Mouse (Mus musculus): ENCODE data around the gene Gm28374. TPM values are rescaled to one million over a fixed set of nuclear protein-coding genes. Genes with fewer than 3 reads are reported as not detected.

Gm28374 gene
- not detected for polyA plus RNA-seq (2015; fragmentation: Illumina TruSeq; extraction: RNeasy Lipid Tissue Mini Kit (QIAGEN cat#74804); ENCODE audit: low read depth, low replicate concordance)

GRCm38 (mm10) chr19:6082156-6082555 is at the start of gene Gm28374:
Gm28374 (minus strand) TSS chr19:6082256.

GRCm38 (mm10) chr19:6127760-6128341 is 45.8 kb upstream of the Gm28374 start, which contains the start of gene Snx15:
Snx15 (minus strand) TSS chr19:6128304.

GRCm38 (mm10) chr19:6117986-6118676 is 36.1 kb upstream of the Gm28374 start, which contains the start of gene Sac3d1:
Sac3d1 (minus strand) TSS chr19:6118650.

GRCm38 (mm10) chr19:6105586-6105985 is 23.5 kb upstream of the Gm28374 start, which contains the start of gene Naaladl1:
Naaladl1 (plus strand) TSS chr19:6105782.

GRCm38 (mm10) chr19:6094119-6094518 is 12.1 kb upstream of the Gm28374 start, which contains the start of gene AC131692.1:
AC131692.1 (plus strand) TSS chr19:6094419.

GRCm38 (mm10) chr19:6084478-6085248 is 2.6 kb upstream of the Gm28374 start, which contains the start of the genes Zfpl1 and Cdca5:
Zfpl1 (minus strand) TSS chr19:6084956.
Cdca5 (plus strand) TSS chr19:6084983.

GRCm38 (mm10) chr19:6079983-6080480 is 2.0 kb downstream of the Gm28374 start, which contains the start of gene Tmem262:
Tmem262 (plus strand) TSS chr19:6080033.

GRCm38 (mm10) chr19:6076564-6077393 is 5.3 kb downstream of the Gm28374 start, which contains the start of gene Vps51:
Vps51 (minus strand) TSS chr19:6077231.

GRCm38 (mm10) chr19:6067724-6068415 is 14.2 kb downstream of the Gm28374 start, which contains the start of gene Tm7sf2:
Tm7sf2 (minus strand) TSS chr19:6068373.

GRCm38 (mm10) chr19:6061021-6061533 is 21.0 kb downstream of the Gm28374 start, which contains the start of gene Znhit2:
Znhit2 (plus strand) TSS chr19:6061192.

GRCm38 (mm10) chr19:6057313-6058096 is 24.6 kb downstream of the Gm28374 start, which contains the start of the genes Mrpl49 and Fau:
Mrpl49 (minus strand) TSS chr19:6057785.
Fau (plus strand) TSS chr19:6057844.

GRCm38 (mm10) chr19:6046294-6047153 is 35.5 kb downstream of the Gm28374 start, which contains the start of gene Syvn1:
Syvn1 (plus strand) TSS chr19:6046576.

Other genes starting within 250 kb of the Gm28374 start
- 14.4 TPM for gene Frmd8, start 207.0 kb downstream of the Gm28374 start, polyA plus RNA-seq (2015; fragmentation: Illumina TruSeq; extraction: RNeasy Lipid Tissue Mini Kit (QIAGEN cat#74804); ENCODE audit: low read depth, low replicate concordance)
- gene Slc25a45, start 204.4 kb downstream of the Gm28374 start, polyA plus RNA-seq (2015; fragmentation: Illumina TruSeq; extraction: RNeasy Lipid Tissue Mini Kit (QIAGEN cat#74804); ENCODE audit: low read depth, low replicate concordance): 5.1 TPM
- 3.6 TPM for gene Tigd3, start 188.1 kb downstream of the Gm28374 start, polyA plus RNA-seq (2015; fragmentation: Illumina TruSeq; extraction: RNeasy Lipid Tissue Mini Kit (QIAGEN cat#74804); ENCODE audit: low read depth, low replicate concordance)
- 58.0 TPM for gene Dpf2, start 169.2 kb downstream of the Gm28374 start, polyA plus RNA-seq (2015; fragmentation: Illumina TruSeq; extraction: RNeasy Lipid Tissue Mini Kit (QIAGEN cat#74804); ENCODE audit: low read depth, low replicate concordance)
- 9.0 TPM for gene Cdc42ep2, start 157.4 kb downstream of the Gm28374 start, polyA plus RNA-seq (2015; fragmentation: Illumina TruSeq; extraction: RNeasy Lipid Tissue Mini Kit (QIAGEN cat#74804); ENCODE audit: low read depth, low replicate concordance)
- 7.5 TPM for gene Pola2, start 118.1 kb downstream of the Gm28374 start, polyA plus RNA-seq (2015; fragmentation: Illumina TruSeq; extraction: RNeasy Lipid Tissue Mini Kit (QIAGEN cat#74804); ENCODE audit: low read depth, low replicate concordance)
- gene Slc22a20, start 96.1 kb downstream of the Gm28374 start, polyA plus RNA-seq (2015; fragmentation: Illumina TruSeq; extraction: RNeasy Lipid Tissue Mini Kit (QIAGEN cat#74804); ENCODE audit: low read depth, low replicate concordance): not detected
- gene Capn1, start 66.4 kb downstream of the Gm28374 start, polyA plus RNA-seq (2015; fragmentation: Illumina TruSeq; extraction: RNeasy Lipid Tissue Mini Kit (QIAGEN cat#74804); ENCODE audit: low read depth, low replicate concordance): 17.9 TPM
- 33.6 TPM for gene Syvn1, start 35.7 kb downstream of the Gm28374 start, polyA plus RNA-seq (2015; fragmentation: Illumina TruSeq; extraction: RNeasy Lipid Tissue Mini Kit (QIAGEN cat#74804); ENCODE audit: low read depth, low replicate concordance)
- 61.3 TPM for gene Mrpl49, start 24.5 kb downstream of the Gm28374 start, polyA plus RNA-seq (2015; fragmentation: Illumina TruSeq; extraction: RNeasy Lipid Tissue Mini Kit (QIAGEN cat#74804); ENCODE audit: low read depth, low replicate concordance)
- 1,093 TPM for gene Fau, start 24.4 kb downstream of the Gm28374 start, polyA plus RNA-seq (2015; fragmentation: Illumina TruSeq; extraction: RNeasy Lipid Tissue Mini Kit (QIAGEN cat#74804); ENCODE audit: low read depth, low replicate concordance)
- 30.1 TPM for gene Znhit2, start 21.1 kb downstream of the Gm28374 start, polyA plus RNA-seq (2015; fragmentation: Illumina TruSeq; extraction: RNeasy Lipid Tissue Mini Kit (QIAGEN cat#74804); ENCODE audit: low read depth, low replicate concordance)
- gene Tm7sf2, start 13.9 kb downstream of the Gm28374 start, polyA plus RNA-seq (2015; fragmentation: Illumina TruSeq; extraction: RNeasy Lipid Tissue Mini Kit (QIAGEN cat#74804); ENCODE audit: low read depth, low replicate concordance): 37.3 TPM
- gene Vps51, start 5.0 kb downstream of the Gm28374 start, polyA plus RNA-seq (2015; fragmentation: Illumina TruSeq; extraction: RNeasy Lipid Tissue Mini Kit (QIAGEN cat#74804); ENCODE audit: low read depth, low replicate concordance): 58.5 TPM
- gene Tmem262, start 2.2 kb downstream of the Gm28374 start, polyA plus RNA-seq (2015; fragmentation: Illumina TruSeq; extraction: RNeasy Lipid Tissue Mini Kit (QIAGEN cat#74804); ENCODE audit: low read depth, low replicate concordance): not detected
- 47.7 TPM for gene Zfpl1, start 2.7 kb upstream of the Gm28374 start, polyA plus RNA-seq (2015; fragmentation: Illumina TruSeq; extraction: RNeasy Lipid Tissue Mini Kit (QIAGEN cat#74804); ENCODE audit: low read depth, low replicate concordance)
- gene Cdca5, start 2.7 kb upstream of the Gm28374 start, polyA plus RNA-seq (2015; fragmentation: Illumina TruSeq; extraction: RNeasy Lipid Tissue Mini Kit (QIAGEN cat#74804); ENCODE audit: low read depth, low replicate concordance): 0.42 TPM
- gene AC131692.1, start 12.2 kb upstream of the Gm28374 start, polyA plus RNA-seq (2015; fragmentation: Illumina TruSeq; extraction: RNeasy Lipid Tissue Mini Kit (QIAGEN cat#74804); ENCODE audit: low read depth, low replicate concordance): not detected
- not detected for gene Naaladl1, start 23.5 kb upstream of the Gm28374 start, polyA plus RNA-seq (2015; fragmentation: Illumina TruSeq; extraction: RNeasy Lipid Tissue Mini Kit (QIAGEN cat#74804); ENCODE audit: low read depth, low replicate concordance)
- 16.8 TPM for gene Sac3d1, start 36.4 kb upstream of the Gm28374 start, polyA plus RNA-seq (2015; fragmentation: Illumina TruSeq; extraction: RNeasy Lipid Tissue Mini Kit (QIAGEN cat#74804); ENCODE audit: low read depth, low replicate concordance)
- gene Snx15, start 46.0 kb upstream of the Gm28374 start, polyA plus RNA-seq (2015; fragmentation: Illumina TruSeq; extraction: RNeasy Lipid Tissue Mini Kit (QIAGEN cat#74804); ENCODE audit: low read depth, low replicate concordance): 39.0 TPM
- not detected for gene Batf2, start 58.7 kb upstream of the Gm28374 start, polyA plus RNA-seq (2015; fragmentation: Illumina TruSeq; extraction: RNeasy Lipid Tissue Mini Kit (QIAGEN cat#74804); ENCODE audit: low read depth, low replicate concordance)
- gene Arl2, start 59.3 kb upstream of the Gm28374 start, polyA plus RNA-seq (2015; fragmentation: Illumina TruSeq; extraction: RNeasy Lipid Tissue Mini Kit (QIAGEN cat#74804); ENCODE audit: low read depth, low replicate concordance): 91.3 TPM
- gene Majin, start 102.1 kb upstream of the Gm28374 start, polyA plus RNA-seq (2015; fragmentation: Illumina TruSeq; extraction: RNeasy Lipid Tissue Mini Kit (QIAGEN cat#74804); ENCODE audit: low read depth, low replicate concordance): not detected
- not detected for gene Gpha2, start 144.1 kb upstream of the Gm28374 start, polyA plus RNA-seq (2015; fragmentation: Illumina TruSeq; extraction: RNeasy Lipid Tissue Mini Kit (QIAGEN cat#74804); ENCODE audit: low read depth, low replicate concordance)
- 120 TPM for gene Ppp2r5b, start 153.6 kb upstream of the Gm28374 start, polyA plus RNA-seq (2015; fragmentation: Illumina TruSeq; extraction: RNeasy Lipid Tissue Mini Kit (QIAGEN cat#74804); ENCODE audit: low read depth, low replicate concordance)
- 18.9 TPM for gene Atg2a, start 159.4 kb upstream of the Gm28374 start, polyA plus RNA-seq (2015; fragmentation: Illumina TruSeq; extraction: RNeasy Lipid Tissue Mini Kit (QIAGEN cat#74804); ENCODE audit: low read depth, low replicate concordance)
- 27.8 TPM for gene Ehd1, start 194.5 kb upstream of the Gm28374 start, polyA plus RNA-seq (2015; fragmentation: Illumina TruSeq; extraction: RNeasy Lipid Tissue Mini Kit (QIAGEN cat#74804); ENCODE audit: low read depth, low replicate concordance)
- 2.4 TPM for gene Cdc42bpg, start 224.2 kb upstream of the Gm28374 start, polyA plus RNA-seq (2015; fragmentation: Illumina TruSeq; extraction: RNeasy Lipid Tissue Mini Kit (QIAGEN cat#74804); ENCODE audit: low read depth, low replicate concordance)

Data from brain, adult 10 weeks (tissue).